Mouse (Mus musculus): ENCODE data around the gene Crhr2. TPM values are rescaled to one million over a fixed set of nuclear protein-coding genes. Genes with fewer than 3 reads are reported as not detected.

Gene Crhr2
- total RNA-seq, 2 experiments from 2014 or later, result 2.7 to 2.9 TPM

- Histone ChIP-seq H3K27ac (no peak overlapping the region), H3K4me3 (no peak overlapping the region)
- intact Hi-C loops (cut with DNase I), result no loop called here
- no peak for DNase-seq (ENCODE audit: extremely low spot score in 1 of 2, low spot score in 2 of 2)
- TF ChIP-seq CTCF (IDR thresholded peaks at IDR 0.05), result no peak
Observed at GRCm38 (mm10) chr6:55065903-55066302, 66.9 kb downstream of the Crhr2 start.

- no peak for TF ChIP-seq CTCF (IDR thresholded peaks at IDR 0.05)
- Histone ChIP-seq H3K27ac (no peak overlapping the region), H3K4me3 (no peak overlapping the region)
- no peak for DNase-seq (ENCODE audit: extremely low spot score in 1 of 2, low spot score in 2 of 2)
- intact Hi-C loops (cut with DNase I), result no loop called here
Observed at GRCm38 (mm10) chr6:55064477-55064827, 68.4 kb downstream of the Crhr2 start.

- H3K4me3 ChIP-seq, result no peak overlapping the region
- intact Hi-C loops (cut with DNase I), result no loop called here
- no peak for DNase-seq (ENCODE audit: extremely low spot score in 1 of 2, low spot score in 2 of 2)
- TF ChIP-seq CTCF (IDR thresholded peaks at IDR 0.05), result no peak
- H3K27ac ChIP-seq, result no peak overlapping the region
Observed at GRCm38 (mm10) chr6:55063793-55064476, 68.9 kb downstream of the Crhr2 start.

GRCm38 (mm10) chr6:55062200-55062599 is 70.6 kb downstream of the Crhr2 start:
- H3K27ac ChIP-seq, result no peak overlapping the region
- no peak for DNase-seq (ENCODE audit: extremely low spot score in 1 of 2, low spot score in 2 of 2)

GRCm38 (mm10) chr6:55061328-55061727 is 71.5 kb downstream of the Crhr2 start:
- TF ChIP-seq CTCF (IDR thresholded peaks at IDR 0.05), result no peak
- no peak overlapping the region for H3K27ac ChIP-seq

More at GRCm38 (mm10) chr6:55062200-55062599, 70.6 kb downstream of the Crhr2 start:
- H3K4me3 ChIP-seq, result no peak overlapping the region
- intact Hi-C loops (cut with DNase I), result no loop called here
- no peak for TF ChIP-seq CTCF (IDR thresholded peaks at IDR 0.05)

GRCm38 (mm10) chr6:55060241-55060825 is 72.5 kb downstream of the Crhr2 start:
- no peak overlapping the region for H3K27ac ChIP-seq
- H3K4me3 ChIP-seq, result no peak overlapping the region
- intact Hi-C loops (cut with DNase I), result no loop called here
- no peak for TF ChIP-seq CTCF (IDR thresholded peaks at IDR 0.05)
- no peak for DNase-seq (ENCODE audit: extremely low spot score in 1 of 2, low spot score in 2 of 2)

More at GRCm38 (mm10) chr6:55061328-55061727, 71.5 kb downstream of the Crhr2 start:
- no peak overlapping the region for H3K4me3 ChIP-seq
- intact Hi-C loops (cut with DNase I), result no loop called here
- no peak for DNase-seq (ENCODE audit: extremely low spot score in 1 of 2, low spot score in 2 of 2)

GRCm38 (mm10) chr6:55057427-55057826 is 75.4 kb downstream of the Crhr2 start:
- no peak for TF ChIP-seq CTCF (IDR thresholded peaks at IDR 0.05)
- intact Hi-C loops (cut with DNase I), result no loop called here
- Histone ChIP-seq H3K4me3 (no peak overlapping the region), H3K27ac (no peak overlapping the region)
- DNase-seq (ENCODE audit: extremely low spot score in 1 of 2, low spot score in 2 of 2), result no peak

- no peak for TF ChIP-seq CTCF (IDR thresholded peaks at IDR 0.05)
- DNase-seq (ENCODE audit: extremely low spot score in 1 of 2, low spot score in 2 of 2), result no peak
- no peak overlapping the region for H3K4me3 ChIP-seq
- H3K27ac ChIP-seq, result no peak overlapping the region
- intact Hi-C loops (cut with DNase I), result no loop called here
Observed at GRCm38 (mm10) chr6:55054491-55054890, 78.3 kb downstream of the Crhr2 start.

- no peak for TF ChIP-seq CTCF (IDR thresholded peaks at IDR 0.05)
- Histone ChIP-seq H3K4me3 (no peak overlapping the region), H3K27ac (no peak overlapping the region)
- no peak for DNase-seq (ENCODE audit: extremely low spot score in 1 of 2, low spot score in 2 of 2)
- intact Hi-C loops (cut with DNase I), result no loop called here
Observed at GRCm38 (mm10) chr6:55049186-55049585, 83.6 kb downstream of the Crhr2 start.

- intact Hi-C loops (cut with DNase I), result no loop called here
- no peak for DNase-seq (ENCODE audit: extremely low spot score in 1 of 2, low spot score in 2 of 2)
- no peak overlapping the region for H3K27ac ChIP-seq
- no peak for TF ChIP-seq CTCF (IDR thresholded peaks at IDR 0.05)
- no peak overlapping the region for H3K4me3 ChIP-seq
Observed at GRCm38 (mm10) chr6:55045326-55045725, 87.5 kb downstream of the Crhr2 start.

GRCm38 (mm10) chr6:55044542-55044941 is 88.3 kb downstream of the Crhr2 start:
- Histone ChIP-seq H3K4me3 (no peak overlapping the region), H3K27ac (no peak overlapping the region)
- TF ChIP-seq CTCF (IDR thresholded peaks at IDR 0.05), result no peak
- intact Hi-C loops (cut with DNase I), result no loop called here
- DNase-seq (ENCODE audit: extremely low spot score in 1 of 2, low spot score in 2 of 2), result no peak

GRCm38 (mm10) chr6:55043206-55043605 is 89.6 kb downstream of the Crhr2 start:
- no peak for TF ChIP-seq CTCF (IDR thresholded peaks at IDR 0.05)
- intact Hi-C loops (cut with DNase I), result no loop called here
- DNase-seq (ENCODE audit: extremely low spot score in 1 of 2, low spot score in 2 of 2), result no peak
- no peak overlapping the region for H3K4me3 ChIP-seq
- no peak overlapping the region for H3K27ac ChIP-seq

Other genes starting within 250 kb of the Crhr2 start
- 1 to 10 TPM; 3.4 to 4.3 TPM for gene Nod1, start 160.4 kb downstream of the Crhr2 start, total RNA-seq (2021)
- gene Ggct, start 140.1 kb downstream of the Crhr2 start, total RNA-seq (2021), result 10 to 100 TPM; 27.7 to 29.3 TPM
- gene Gars, start 95.0 kb downstream of the Crhr2 start, total RNA-seq (2021), result 100 to 1,000 TPM; 134 to 142 TPM
- 1 to 10 TPM; 1.1 to 2.1 TPM for gene Inmt, start 42.0 kb upstream of the Crhr2 start, total RNA-seq (2021)
- 10 to 100 TPM; 10.2 to 11.0 TPM for gene Mindy4, start 70.4 kb upstream of the Crhr2 start, total RNA-seq (2021)
- gene Aqp1, start 203.4 kb upstream of the Crhr2 start, total RNA-seq (2021), result under 1 TPM; 0.47 to 0.75 TPM
- not detected for gene Ghrhr, start 243.3 kb upstream of the Crhr2 start, total RNA-seq (2021)